ENCODE assay signal across 19 mouse cellular contexts in the genomic region with DNA sequence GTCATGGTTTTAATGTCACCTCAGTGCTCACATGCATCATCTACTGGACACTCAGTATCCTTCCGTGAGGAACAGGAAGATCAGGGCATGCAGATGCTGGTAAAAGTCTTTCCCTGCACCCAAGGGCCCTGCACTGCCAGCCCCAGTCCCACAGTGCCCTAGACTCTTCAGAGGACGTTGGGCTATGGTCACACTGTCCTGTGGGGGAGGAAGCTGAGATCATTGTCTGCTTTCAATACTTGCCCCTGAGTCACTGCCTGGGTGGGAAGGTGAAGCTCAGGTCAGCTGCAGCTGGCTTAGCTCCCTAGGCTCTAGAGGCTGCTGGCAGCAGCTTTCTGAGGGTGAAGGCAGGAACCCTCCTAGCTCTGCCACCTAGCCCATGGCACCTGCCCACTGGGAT. TPM values are rescaled to one million over a fixed set of nuclear protein-coding genes. Genes with fewer than 3 reads are reported as not detected.
"Had no signal": no experiment of that assay in that cellular context is flagged by ENCODE, and none has a peak within 500 bp of the region (broad histone marks: within the 10 kb centered on the region; RNA-seq: fewer than 3 reads in every experiment).

No protein-coding gene starts in this region.

- H3K36me3 ChIP-seq: limb, embryonic 13.5 days; neural tube, embryonic 15.5 days had no signal

- H3K4me2 ChIP-seq: limb, embryonic 13.5 days; midbrain, embryonic 11.5 days; neural tube, embryonic 15.5 days had no signal

- H3K4me3 ChIP-seq: limb, embryonic 13.5 days; megakaryocyte, embryonic 14.5 days; neural tube, embryonic 15.5 days had no signal

- H3K4me1 ChIP-seq: limb, embryonic 13.5 days; neural tube, embryonic 15.5 days had no signal

- H3K9ac ChIP-seq: limb, embryonic 13.5 days; liver, embryonic 14.5 days; neural tube, embryonic 15.5 days had no signal

- DNase-seq: kidney, adult 9 months; layer of hippocampus, adult 9-11 months; layer of hippocampus, postnatal 36 days; lung, adult 2 months; lung, postnatal 14 days; right cerebral cortex, adult 18-20 months; right cerebral cortex, postnatal 25 days; thymus, adult 18-20 months; thymus, postnatal 14 days had no signal

- H3K27me3 ChIP-seq: limb, embryonic 13.5 days; neural tube, embryonic 15.5 days had no signal

- H3K27ac ChIP-seq: kidney, postnatal 0 days; limb, embryonic 13.5 days; liver, embryonic 14.5 days; macrophage; neural tube, embryonic 15.5 days had no signal

- H3K9me3 ChIP-seq: limb, embryonic 13.5 days; neural tube, embryonic 15.5 days had no signal

RNA-seq across cellular contexts. Expression of a gene that starts 19.3 kb away (rescaled TPM):
- total RNA-seq: left cerebral cortex, postnatal 25 days; liver, adult 2 months; midbrain, postnatal 0 days had no signal
- polyA plus RNA-seq: liver, adult 2 months had no signal
